Mouse (Mus musculus): ENCODE measurements around the gene Lrtm2.
"Not testable (repeated sequence)": the region's sequence is repeated elsewhere in the genome, so short reads cannot be mapped to it uniquely, and the experiment has no call there.

Lrtm2 gene

GRCm38 (mm10) chr6:119330506-119330905 lies at the start of gene Lrtm2:
Lrtm2 (minus strand) TSS chr6:119330766.
- DNase-seq (ENCODE audit: low read depth), result no peak

DNA sequence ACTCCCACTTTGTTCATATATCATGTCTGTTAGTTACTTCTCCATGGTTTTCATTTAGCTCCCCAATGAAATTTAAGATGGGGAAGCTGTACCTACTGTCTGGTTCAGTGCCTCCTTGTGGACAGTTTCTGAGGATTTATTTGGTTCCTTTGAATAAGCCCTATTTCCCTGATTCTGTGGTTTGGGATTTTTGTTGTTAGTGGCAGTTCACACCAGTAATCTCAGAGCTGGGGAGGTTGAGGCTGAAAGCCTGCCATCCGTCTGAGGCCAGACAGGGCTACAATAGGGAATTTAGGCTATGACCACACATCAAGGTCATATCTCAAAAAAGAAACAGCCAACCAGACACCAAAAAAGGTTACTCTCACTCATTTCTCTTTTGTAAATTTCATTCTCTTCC lies 48.1 kb upstream of the Lrtm2 start:
- no peak for DNase-seq (ENCODE audit: low read depth)

DNA sequence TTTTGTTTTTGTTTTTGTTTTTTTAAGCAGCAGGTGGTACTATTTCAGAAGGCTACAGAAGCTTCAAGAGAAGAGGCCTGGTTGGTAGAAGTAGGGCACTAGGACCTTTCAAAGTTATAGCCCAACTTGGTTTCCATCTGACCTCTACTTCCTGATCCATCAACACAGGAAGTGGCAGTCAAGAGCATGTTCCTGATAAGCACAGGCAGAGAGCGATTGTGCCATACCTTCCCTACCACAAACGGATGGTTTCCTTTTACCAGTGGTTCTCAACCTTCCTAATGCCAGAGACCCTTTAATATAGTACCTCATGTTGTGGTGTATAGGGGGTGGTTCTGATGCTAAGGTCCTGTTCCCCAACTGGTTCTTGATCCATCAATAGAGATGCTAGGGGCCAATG lies 47.0 kb upstream of the Lrtm2 start:
- DNase-seq (ENCODE audit: low read depth), result no peak

- no peak for DNase-seq (ENCODE audit: low read depth)
Observed at GRCm38 (mm10) chr6:119375035-119375434, 44.5 kb upstream of the Lrtm2 start.

- no peak for DNase-seq (ENCODE audit: low read depth)
Observed at GRCm38 (mm10) chr6:119373000-119373705, 42.6 kb upstream of the Lrtm2 start.

- no peak for DNase-seq (ENCODE audit: low read depth)
Observed at GRCm38 (mm10) chr6:119372237-119372636, 41.7 kb upstream of the Lrtm2 start.

DNA sequence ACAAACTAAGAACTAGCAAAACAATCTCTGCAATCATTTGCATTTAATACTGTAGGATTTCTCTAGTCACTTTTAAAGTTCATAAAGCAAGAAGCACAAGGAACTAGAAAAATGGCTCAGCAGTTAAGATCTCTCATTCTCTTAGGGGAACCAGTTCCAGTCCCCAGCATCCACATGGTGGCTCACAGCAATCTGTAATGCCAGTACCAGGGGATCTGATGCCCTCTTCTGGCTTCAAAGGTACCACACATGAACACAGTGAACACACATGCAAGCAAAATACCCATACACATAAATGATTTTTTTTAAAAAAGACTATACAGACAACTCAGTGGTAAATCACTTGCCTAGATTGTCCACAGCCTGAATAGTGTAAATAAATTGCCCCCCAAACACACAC lies 41.1 kb upstream of the Lrtm2 start:
- DNase-seq (ENCODE audit: low read depth), result no peak

DNA sequence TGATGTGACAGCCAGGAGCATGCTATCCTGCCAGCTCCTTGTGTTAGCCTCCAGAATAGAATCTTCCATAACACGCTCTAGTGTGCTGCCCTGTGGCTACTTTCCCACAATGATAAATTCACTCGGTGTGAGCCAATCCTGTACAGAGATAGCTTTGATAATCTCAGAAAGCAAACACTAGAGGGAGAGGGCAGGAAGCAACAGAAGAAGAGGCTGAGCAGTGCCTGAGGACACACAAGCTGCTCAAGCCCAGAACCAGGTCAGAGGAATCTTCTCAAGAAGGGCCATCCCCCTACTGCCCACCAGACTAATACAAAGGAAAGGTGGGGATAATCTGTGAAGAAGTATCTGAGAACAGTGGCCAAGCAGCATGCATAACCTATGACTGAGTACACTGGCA lies 36.8 kb upstream of the Lrtm2 start:
- DNase-seq (ENCODE audit: low read depth), result no peak

- not testable (repeated sequence) for DNase-seq (ENCODE audit: low read depth)
Observed at GRCm38 (mm10) chr6:119366800-119367199, 36.2 kb upstream of the Lrtm2 start.

DNA sequence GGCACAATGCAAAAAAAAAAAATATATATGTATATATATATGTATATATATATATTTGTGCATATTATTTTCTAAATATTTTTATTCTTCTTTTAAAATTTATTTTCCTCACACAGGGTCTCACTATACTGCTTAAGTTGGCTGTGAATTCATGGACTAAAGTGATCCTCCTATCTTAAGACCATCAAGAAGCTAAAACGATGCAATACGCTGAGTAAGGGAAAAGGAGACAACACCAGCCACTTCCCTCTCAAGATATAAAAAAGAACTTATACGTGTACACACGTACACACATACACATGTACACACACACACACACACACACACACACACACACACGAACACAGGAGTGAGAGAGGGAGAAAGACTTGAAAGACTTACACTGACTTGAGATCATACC lies 33.0 kb upstream of the Lrtm2 start:
- DNase-seq (ENCODE audit: low read depth), result no peak

DNA sequence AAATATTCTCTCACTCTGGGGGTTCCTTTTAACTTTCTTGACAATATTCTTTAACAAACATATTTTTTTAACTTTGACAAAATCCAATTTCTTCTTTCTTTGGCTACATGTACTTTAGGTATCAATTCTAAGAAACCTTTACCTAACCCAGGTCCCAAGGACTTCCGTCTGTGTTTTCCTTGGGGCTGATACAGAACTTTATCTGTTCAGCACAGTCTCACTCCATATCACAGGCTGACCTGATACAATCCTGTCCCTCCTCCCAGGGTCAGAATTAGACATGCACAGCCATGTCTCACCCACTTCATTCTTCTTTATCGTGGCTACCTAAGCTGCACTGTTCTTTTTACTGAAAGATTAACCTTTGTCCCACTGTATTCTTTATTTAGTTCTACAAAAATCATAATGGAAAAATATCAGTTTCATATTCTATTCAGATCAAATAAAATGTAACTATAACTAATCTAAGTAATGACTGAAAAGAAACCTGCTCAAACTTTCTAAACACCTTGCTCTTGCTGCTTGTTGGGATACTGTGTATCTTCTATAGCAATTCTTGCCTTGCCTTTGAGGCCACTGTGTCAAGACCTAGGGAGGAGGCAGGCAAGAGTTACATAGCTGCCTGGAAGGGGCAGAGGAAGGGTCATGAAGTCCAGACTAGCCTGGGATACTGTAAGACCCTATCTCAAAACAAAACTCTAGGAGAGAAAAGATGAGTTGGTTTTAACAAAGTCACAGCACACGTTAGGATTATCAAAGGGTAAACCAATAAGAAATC lies 30.5 kb upstream of the Lrtm2 start:
- DNase-seq (ENCODE audit: low read depth), result no peak

DNA sequence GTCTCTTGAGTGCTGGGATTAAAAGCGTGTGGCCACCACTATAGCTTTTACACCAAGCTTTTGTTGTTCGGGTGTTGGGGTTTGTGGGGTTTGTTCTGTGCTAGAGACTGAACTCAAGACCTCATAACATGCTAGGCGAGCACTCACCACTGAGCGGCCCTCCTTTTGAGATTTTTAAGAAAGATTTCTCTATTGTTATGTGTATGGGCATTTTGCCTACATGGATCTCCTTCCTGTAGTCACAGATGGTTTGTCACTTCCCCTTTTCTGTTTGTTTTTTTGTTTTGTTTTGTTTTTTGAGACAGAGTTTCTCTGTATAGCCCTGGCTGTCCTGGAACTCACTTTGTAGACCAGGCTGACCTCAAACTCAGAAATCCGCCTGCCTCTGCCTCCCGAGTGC lies 29.7 kb upstream of the Lrtm2 start:
- not testable (repeated sequence) for DNase-seq (ENCODE audit: low read depth)

GRCm38 (mm10) chr6:119358020-119358571 lies 27.5 kb upstream of the Lrtm2 start:
- no peak for DNase-seq (ENCODE audit: low read depth)

- DNase-seq (ENCODE audit: low read depth), result no peak
Observed at GRCm38 (mm10) chr6:119352501-119352900, 21.9 kb upstream of the Lrtm2 start.

DNA sequence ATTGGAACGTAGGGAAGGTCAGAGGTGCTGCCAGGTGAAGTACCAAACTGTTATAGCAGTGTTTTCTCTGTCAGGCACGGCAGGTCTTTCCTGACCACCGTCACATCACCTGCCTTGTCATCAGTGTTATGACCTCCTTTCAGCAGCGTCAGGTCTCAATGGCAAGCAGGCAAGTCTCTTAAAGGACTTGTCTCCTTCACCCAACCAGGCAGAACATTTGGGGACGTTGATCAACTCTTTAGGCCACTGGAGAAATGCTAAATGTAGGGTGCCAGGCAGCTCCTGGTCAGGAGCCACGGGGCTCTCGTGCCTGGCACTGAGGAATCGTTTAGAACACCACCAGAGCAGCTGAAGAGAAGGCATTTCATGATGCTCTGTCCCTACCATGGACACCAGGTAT lies 21.1 kb upstream of the Lrtm2 start:
- no peak for DNase-seq (ENCODE audit: low read depth)

- DNase-seq (ENCODE audit: low read depth), result no peak
Observed at GRCm38 (mm10) chr6:119350703-119351198, 20.2 kb upstream of the Lrtm2 start.

DNA sequence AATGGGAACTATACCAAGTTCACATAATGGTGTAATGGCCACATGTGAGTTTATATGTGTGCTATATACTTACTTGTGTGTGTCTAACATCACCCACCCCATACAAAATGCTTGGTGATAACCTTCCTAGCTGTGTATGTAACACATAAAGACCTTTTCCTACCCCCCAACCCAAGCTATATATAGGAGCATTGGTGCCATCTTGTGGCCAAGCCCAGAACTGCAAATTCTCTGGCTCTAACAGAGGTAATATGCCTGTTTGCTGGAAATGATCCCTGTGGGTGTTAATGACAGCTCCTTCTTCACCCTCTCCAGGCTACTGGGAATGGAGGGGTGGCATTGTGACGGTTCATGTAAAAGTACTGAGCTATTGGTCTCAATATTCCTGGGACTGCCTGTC lies 17.7 kb upstream of the Lrtm2 start:
- DNase-seq (ENCODE audit: low read depth), result peak; percentile 89

GRCm38 (mm10) chr6:119347813-119348212 lies 17.2 kb upstream of the Lrtm2 start:
- DNase-seq (ENCODE audit: low read depth), result no peak

GRCm38 (mm10) chr6:119346257-119346656 lies 15.7 kb upstream of the Lrtm2 start:
- no peak for DNase-seq (ENCODE audit: low read depth)

DNA sequence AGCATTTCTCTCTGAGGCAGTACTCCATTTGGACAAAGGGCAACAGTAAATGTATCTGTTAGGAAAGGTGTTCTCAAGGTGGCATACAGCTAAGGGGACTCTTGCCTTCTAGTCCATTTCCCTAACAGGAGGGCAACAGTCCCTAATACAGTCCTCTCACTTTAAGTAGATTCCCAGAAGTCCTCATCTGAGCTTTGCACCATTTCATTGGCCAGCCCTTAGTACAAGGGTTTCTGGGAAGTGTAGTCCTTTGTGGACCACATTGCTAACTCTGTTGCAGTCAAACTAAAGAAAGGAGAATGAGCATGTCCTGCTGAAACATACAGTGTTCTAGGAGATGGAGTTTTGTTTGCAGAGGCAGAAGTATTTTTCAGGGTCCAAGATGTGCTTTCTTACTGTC lies 10.8 kb upstream of the Lrtm2 start:
- peak; percentile 56 for DNase-seq (ENCODE audit: low read depth)

GRCm38 (mm10) chr6:119338121-119338912 lies 7.8 kb upstream of the Lrtm2 start:
- DNase-seq (ENCODE audit: low read depth), result no peak

DNA sequence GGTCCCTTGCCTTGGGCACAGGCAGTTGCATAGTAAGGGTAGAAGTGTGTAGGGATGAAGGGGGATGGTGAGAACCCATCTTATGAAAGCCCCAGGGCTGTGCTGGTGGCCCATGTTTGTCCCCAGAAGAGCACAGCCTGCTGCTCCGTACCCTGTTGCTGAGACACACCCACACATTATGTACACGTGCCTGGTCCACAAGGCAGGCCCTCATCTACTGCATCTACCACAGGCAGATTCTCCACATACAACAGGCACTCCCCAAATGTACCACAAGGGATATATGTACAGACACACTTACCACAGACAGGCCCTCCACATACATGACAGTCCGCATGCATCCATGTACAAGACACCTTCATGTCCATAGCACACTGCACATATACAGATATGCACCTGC lies 6.7 kb upstream of the Lrtm2 start:
- no peak for DNase-seq (ENCODE audit: low read depth)
